Mouse (Mus musculus): ENCODE data around the gene Zfp948. TPM values are rescaled to one million over a fixed set of nuclear protein-coding genes. Genes with fewer than 3 reads are reported as not detected.

Zfp948 gene
- 80.1 TPM for polyA plus RNA-seq (2014; fragmentation: Illumina TruSeq; extraction: RNeasy Lipid Tissue Mini Kit (QIAGEN cat#74804); ENCODE audit: low read depth, low replicate concordance)

GRCm38 (mm10) chr17:21566728-21567349 is at the start of gene Zfp948:
Gene Zfp948 (plus strand): TSS chr17:21567008.

GRCm38 (mm10) chr17:21535096-21536001 is 31.5 kb upstream of the Zfp948 start, which contains the start of gene Zfp52:
Gene Zfp52 (plus strand): TSS chr17:21535539.

Other genes starting within 250 kb of the Zfp948 start
- gene Zfp677, start 183.3 kb upstream of the Zfp948 start, polyA plus RNA-seq (2014; fragmentation: Illumina TruSeq; extraction: RNeasy Lipid Tissue Mini Kit (QIAGEN cat#74804); ENCODE audit: low read depth, low replicate concordance), result 23.0 TPM
- 61.5 TPM for gene Zfp54, start 143.8 kb upstream of the Zfp948 start, polyA plus RNA-seq (2014; fragmentation: Illumina TruSeq; extraction: RNeasy Lipid Tissue Mini Kit (QIAGEN cat#74804); ENCODE audit: low read depth, low replicate concordance)
- 72.2 TPM for gene Zfp51, start 116.6 kb upstream of the Zfp948 start, polyA plus RNA-seq (2014; fragmentation: Illumina TruSeq; extraction: RNeasy Lipid Tissue Mini Kit (QIAGEN cat#74804); ENCODE audit: low read depth, low replicate concordance)
- gene Zfp53, start 78.0 kb upstream of the Zfp948 start, polyA plus RNA-seq (2014; fragmentation: Illumina TruSeq; extraction: RNeasy Lipid Tissue Mini Kit (QIAGEN cat#74804); ENCODE audit: low read depth, low replicate concordance), result 62.3 TPM
- gene Zfp52, start 31.5 kb upstream of the Zfp948 start, polyA plus RNA-seq (2014; fragmentation: Illumina TruSeq; extraction: RNeasy Lipid Tissue Mini Kit (QIAGEN cat#74804); ENCODE audit: low read depth, low replicate concordance), result 33.4 TPM
- 52.2 TPM for gene Zfp983, start 83.6 kb downstream of the Zfp948 start, polyA plus RNA-seq (2014; fragmentation: Illumina TruSeq; extraction: RNeasy Lipid Tissue Mini Kit (QIAGEN cat#74804); ENCODE audit: low read depth, low replicate concordance)
- 46.8 TPM for gene Gm10226, start 124.9 kb downstream of the Zfp948 start, polyA plus RNA-seq (2014; fragmentation: Illumina TruSeq; extraction: RNeasy Lipid Tissue Mini Kit (QIAGEN cat#74804); ENCODE audit: low read depth, low replicate concordance)
- gene Zfp760, start 140.7 kb downstream of the Zfp948 start, polyA plus RNA-seq (2014; fragmentation: Illumina TruSeq; extraction: RNeasy Lipid Tissue Mini Kit (QIAGEN cat#74804); ENCODE audit: low read depth, low replicate concordance), result 46.5 TPM
- gene Zfp229, start 163.8 kb downstream of the Zfp948 start, polyA plus RNA-seq (2014; fragmentation: Illumina TruSeq; extraction: RNeasy Lipid Tissue Mini Kit (QIAGEN cat#74804); ENCODE audit: low read depth, low replicate concordance), result 19.7 TPM

All from sigmoid colon, adult 10 weeks (tissue).